Mouse (Mus musculus): ENCODE data around the gene Pdk2. TPM values are rescaled to one million over a fixed set of nuclear protein-coding genes. Genes with fewer than 3 reads are reported as not detected.

The Pdk2 gene
- polyA plus RNA-seq (2014; fragmentation: Nextera tagmentation; extraction: Ambion mirVana): 22.7 and 25.2 TPM in 2 replicates

DNA sequence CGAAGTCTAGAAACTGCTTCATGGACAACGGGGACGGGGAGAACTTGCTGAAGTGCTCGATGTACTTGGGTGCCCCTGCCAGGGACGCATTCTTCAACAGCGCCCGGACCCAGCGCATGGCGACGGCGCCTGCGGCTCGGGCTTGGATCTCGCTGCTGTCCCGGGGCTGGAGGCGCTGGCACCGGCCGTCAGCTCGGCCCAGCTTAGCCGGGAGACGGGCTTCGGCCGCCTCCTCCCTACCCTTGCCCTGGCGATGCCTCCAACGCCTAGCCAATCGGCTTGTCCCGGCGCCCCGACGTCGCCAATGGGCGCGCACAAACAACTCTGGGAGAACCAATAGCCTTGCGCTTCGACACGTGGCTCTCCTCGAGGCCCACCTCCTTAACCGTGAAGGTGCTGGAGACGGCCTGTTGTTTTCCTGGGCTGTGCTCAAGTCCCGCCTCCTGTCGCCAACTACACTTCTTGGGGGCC, at the start of gene Pdk2:
Gene Pdk2, minus strand, starts transcription at position 216 of the 471 bp plus-strand sequence.
- under 1% methylated on average over 41 of the region's 41 CpGs for WGBS
- peak within 1 kb of the TSS; percentile 71 for H3K4me2 ChIP-seq (replicated peaks)
- H3K36me3 ChIP-seq (replicated peaks; ENCODE audit: control insufficient read depth, insufficient read depth): peaks cover 3% of the 10 kb centered on the region
- DNase-seq (ENCODE audit: low spot score) (peak; percentile 92), ATAC-seq (ENCODE audit: low FRiP score) (peak; percentile 97)
- H3K9ac ChIP-seq: peak within 1 kb of the TSS; percentile 53
- H3K27ac ChIP-seq: peak within 1 kb of the TSS; percentile 22
- H3K27me3 ChIP-seq (ENCODE audit: control insufficient read depth, insufficient read depth, low read length): no peaks in the 10 kb centered on the region
- peak within 1 kb of the TSS; percentile 48 for H3K4me3 ChIP-seq (replicated peaks; ENCODE audit: low read length)
- no peaks in the 10 kb centered on the region for H3K9me3 ChIP-seq (ENCODE audit: control insufficient read depth, low read length)
- peaks cover 14% of the 10 kb centered on the region; the same call in 1 of the 2 replicates for H3K4me1 ChIP-seq (replicated peaks; ENCODE audit: control insufficient read depth, insufficient read depth, low read length)

DNA sequence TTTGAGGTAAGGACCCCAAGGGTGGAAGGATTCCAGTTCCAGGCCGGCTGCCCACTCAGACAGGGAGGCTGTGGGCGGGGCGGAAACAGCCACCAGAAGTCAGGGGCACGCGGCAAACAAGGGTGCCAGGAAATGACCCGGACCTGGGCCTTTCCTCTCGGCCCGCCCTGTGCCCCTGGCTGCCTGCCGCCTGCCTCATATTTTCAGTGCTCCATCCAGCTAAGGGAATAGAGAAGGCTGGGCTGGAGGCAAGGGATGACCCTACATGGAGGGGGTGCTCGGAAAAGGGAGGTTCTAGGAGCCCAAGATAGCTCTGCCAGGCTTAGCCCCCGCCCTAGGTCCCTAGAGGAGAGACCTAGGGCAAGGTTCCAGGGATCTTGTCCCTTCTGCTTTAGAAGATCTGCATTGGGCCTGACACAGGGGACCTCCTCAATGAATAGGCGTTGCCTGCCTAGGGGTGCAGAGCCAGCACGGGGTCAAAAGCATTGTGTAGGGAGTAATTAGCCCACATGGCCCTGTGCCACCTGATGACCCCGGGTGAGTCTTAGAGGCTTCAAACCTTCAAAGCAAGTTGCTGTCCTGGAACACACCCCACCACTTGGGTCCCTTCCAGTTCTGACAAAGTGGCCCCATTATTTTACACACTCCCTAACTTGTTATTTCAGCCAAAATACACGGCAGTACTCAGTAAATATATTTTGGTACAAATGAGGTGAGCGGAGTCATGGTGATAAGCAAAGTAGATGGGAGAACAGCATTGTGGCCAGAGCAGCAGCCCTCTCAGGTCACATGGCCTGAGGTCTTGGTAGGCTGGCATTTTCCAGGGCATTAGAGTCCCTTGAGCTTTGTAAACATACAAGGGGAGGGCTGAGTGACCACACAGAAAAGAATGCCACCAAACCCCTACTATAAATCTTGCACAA, 48.0 kb upstream of the Pdk2 start:
- H3K4me2 ChIP-seq (replicated peaks): no peak overlapping the region
- no peak overlapping the region for H3K4me3 ChIP-seq (replicated peaks; ENCODE audit: low read length)
- ATAC-seq (ENCODE audit: low FRiP score) (no peak), DNase-seq (ENCODE audit: low spot score) (no peak)
- H3K36me3 ChIP-seq (replicated peaks; ENCODE audit: control insufficient read depth, insufficient read depth): no peaks in the 10 kb centered on the region
- H3K27me3 ChIP-seq (ENCODE audit: control insufficient read depth, insufficient read depth, low read length): no peaks in the 10 kb centered on the region
- H3K27ac ChIP-seq: no peak overlapping the region
- H3K4me1 ChIP-seq (replicated peaks; ENCODE audit: control insufficient read depth, insufficient read depth, low read length): 0 out of 2 replicates have a peak, but pooled peaks cover 3% of the 10 kb centered on the region
- H3K9ac ChIP-seq: no peak overlapping the region
- 75% methylated on average over 16 of the region's 16 CpGs for WGBS
- no peaks in the 10 kb centered on the region for H3K9me3 ChIP-seq (ENCODE audit: control insufficient read depth, low read length)

DNA sequence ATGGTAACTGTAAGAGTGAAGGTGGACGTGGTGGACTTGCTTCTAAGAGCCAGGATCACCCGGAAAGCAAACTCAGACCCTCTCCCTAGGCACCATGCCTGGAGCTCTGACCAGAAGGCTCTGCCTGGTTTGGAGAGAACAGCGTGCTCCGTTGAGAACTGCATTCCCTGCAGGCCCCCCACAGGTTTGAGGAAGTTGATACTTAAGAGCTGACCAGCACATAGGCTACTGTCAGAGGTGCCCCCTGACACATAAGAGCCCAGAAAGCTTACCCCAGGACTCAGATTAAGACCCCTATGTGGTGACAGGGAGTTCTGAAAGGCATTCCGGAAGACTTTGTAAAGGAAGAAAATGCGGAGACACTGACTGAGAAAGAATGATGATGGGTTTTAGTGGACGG, 47.1 kb upstream of the Pdk2 start:
- H3K36me3 ChIP-seq (replicated peaks; ENCODE audit: control insufficient read depth, insufficient read depth): no peaks in the 10 kb centered on the region
- no peaks in the 10 kb centered on the region for H3K9me3 ChIP-seq (ENCODE audit: control insufficient read depth, low read length)
- H3K4me1 ChIP-seq (replicated peaks; ENCODE audit: control insufficient read depth, insufficient read depth, low read length): 0 out of 2 replicates have a peak, but pooled peaks cover 3% of the 10 kb centered on the region
- DNase-seq (ENCODE audit: low spot score) (no peak), ATAC-seq (ENCODE audit: low FRiP score) (no peak)
- H3K4me3 ChIP-seq (replicated peaks; ENCODE audit: low read length): no peak overlapping the region
- H3K27me3 ChIP-seq (ENCODE audit: control insufficient read depth, insufficient read depth, low read length): no peaks in the 10 kb centered on the region
- no peak overlapping the region for H3K4me2 ChIP-seq (replicated peaks)
- no peak overlapping the region for H3K9ac ChIP-seq
- no peak overlapping the region for H3K27ac ChIP-seq
- 64% methylated on average over 7 of the region's 7 CpGs for WGBS

DNA sequence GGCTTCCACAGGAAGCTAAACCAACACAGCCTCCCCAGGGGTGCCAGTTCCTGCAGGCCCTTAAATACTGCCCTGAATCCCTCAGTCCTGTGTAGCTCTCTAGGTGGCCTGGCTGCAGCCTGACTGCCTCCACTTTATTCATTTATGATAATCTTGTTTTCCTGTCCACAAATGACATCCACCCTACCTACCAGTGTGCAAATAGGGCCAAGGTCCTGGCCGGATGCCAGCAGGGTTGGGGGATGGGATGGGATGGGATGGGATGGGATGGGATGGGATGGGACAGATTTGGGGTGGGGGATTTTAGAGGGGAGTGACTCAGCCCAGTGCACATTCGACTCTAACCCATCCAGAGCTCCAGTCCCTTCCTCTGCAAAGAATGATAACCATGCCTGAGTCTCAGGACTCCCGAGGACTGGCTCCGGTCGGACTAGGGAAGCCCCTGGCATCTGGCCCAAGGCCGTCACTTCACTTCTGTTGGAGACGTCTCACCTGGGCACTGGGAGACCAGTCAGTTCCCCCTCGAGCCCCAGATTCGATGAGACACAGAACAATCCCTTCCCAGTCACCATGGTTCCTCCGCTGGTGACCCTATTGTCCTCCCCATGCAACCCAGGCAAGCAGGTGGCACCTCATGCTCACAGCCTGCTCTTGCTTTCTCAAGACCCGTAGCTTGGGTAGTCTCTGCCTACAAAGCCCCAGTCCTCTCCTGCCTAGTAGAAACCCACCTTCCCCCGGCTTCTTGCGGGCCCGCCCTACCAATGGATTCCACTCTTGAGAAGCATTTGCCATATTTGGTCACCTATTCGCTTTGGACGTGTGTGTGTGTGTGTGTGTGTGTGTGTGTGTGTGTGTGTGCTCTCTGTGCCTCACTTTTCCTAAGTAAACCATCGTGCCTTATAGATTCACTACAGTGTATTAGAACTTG, 46.4 kb upstream of the Pdk2 start:
- Histone ChIP-seq H3K9me3 (ENCODE audit: control insufficient read depth, low read length) (no peaks in the 10 kb centered on the region), H3K27me3 (ENCODE audit: control insufficient read depth, insufficient read depth, low read length) (no peaks in the 10 kb centered on the region), H3K4me3 (replicated peaks; ENCODE audit: low read length) (no peak overlapping the region), H3K27ac (no peak overlapping the region), H3K36me3 (replicated peaks; ENCODE audit: control insufficient read depth, insufficient read depth) (no peaks in the 10 kb centered on the region), H3K9ac (no peak overlapping the region), H3K4me2 (replicated peaks) (no peak overlapping the region), H3K4me1 (replicated peaks; ENCODE audit: control insufficient read depth, insufficient read depth, low read length) (0 out of 2 replicates have a peak, but pooled peaks cover 3% of the 10 kb centered on the region)
- DNase-seq (ENCODE audit: low spot score) (no peak), ATAC-seq (ENCODE audit: low FRiP score) (no peak)
- 72% methylated on average over 17 of the region's 17 CpGs for WGBS

DNA sequence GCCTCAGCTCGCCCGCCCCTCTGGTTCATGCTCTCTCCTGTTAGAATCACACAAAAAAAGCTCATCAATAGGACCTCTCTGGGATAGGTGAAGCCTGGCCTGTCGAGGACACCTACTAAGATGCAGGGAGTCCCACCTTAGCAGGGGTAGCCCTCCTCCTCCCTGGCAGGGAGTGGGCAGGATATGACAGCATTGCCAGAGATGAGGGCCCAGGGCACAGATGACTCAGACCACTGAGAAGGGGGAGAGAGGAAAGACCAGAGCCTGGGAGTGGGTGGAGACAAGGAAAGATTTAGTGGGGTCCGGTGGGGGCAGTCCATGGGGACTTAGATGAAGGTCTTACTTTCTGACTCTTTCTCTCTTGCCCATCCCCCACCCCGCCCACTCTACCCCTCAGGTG, 45.1 kb upstream of the Pdk2 start:
- Histone ChIP-seq H3K4me3 (replicated peaks; ENCODE audit: low read length) (no peak overlapping the region), H3K27me3 (ENCODE audit: control insufficient read depth, insufficient read depth, low read length) (no peaks in the 10 kb centered on the region), H3K4me2 (replicated peaks) (no peak overlapping the region), H3K9ac (no peak overlapping the region), H3K9me3 (ENCODE audit: control insufficient read depth, low read length) (no peaks in the 10 kb centered on the region), H3K4me1 (replicated peaks; ENCODE audit: control insufficient read depth, insufficient read depth, low read length) (0 out of 2 replicates have a peak, but pooled peaks cover 3% of the 10 kb centered on the region), H3K36me3 (replicated peaks; ENCODE audit: control insufficient read depth, insufficient read depth) (no peaks in the 10 kb centered on the region), H3K27ac (no peak overlapping the region)
- DNase-seq (ENCODE audit: low spot score) (no peak), ATAC-seq (ENCODE audit: low FRiP score) (no peak)
- 58% methylated on average over 5 of the region's 5 CpGs for WGBS

DNA sequence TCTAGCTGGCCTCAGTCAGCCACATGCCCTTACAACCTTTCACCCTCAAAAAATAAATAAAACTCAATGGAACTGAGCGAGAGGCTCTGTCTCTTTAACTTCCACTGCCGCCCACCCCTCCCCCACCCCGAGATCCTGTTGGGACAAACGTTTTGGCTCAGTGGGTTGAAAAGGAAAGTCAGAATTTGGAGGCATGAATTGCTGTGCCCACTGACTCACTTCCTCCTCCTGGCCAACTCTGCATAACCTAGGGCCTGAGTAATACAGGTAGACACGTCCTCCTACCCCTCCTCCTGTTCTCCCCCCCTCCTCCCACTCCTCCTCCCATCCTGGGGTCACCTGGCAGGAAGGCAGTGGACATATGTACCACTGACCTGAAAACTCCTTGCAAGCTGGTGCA, 44.6 kb upstream of the Pdk2 start:
- Histone ChIP-seq H3K27ac (no peak overlapping the region), H3K9me3 (ENCODE audit: control insufficient read depth, low read length) (no peaks in the 10 kb centered on the region), H3K4me2 (replicated peaks) (no peak overlapping the region), H3K4me3 (replicated peaks; ENCODE audit: low read length) (no peak overlapping the region), H3K27me3 (ENCODE audit: control insufficient read depth, insufficient read depth, low read length) (no peaks in the 10 kb centered on the region), H3K9ac (no peak overlapping the region), H3K4me1 (replicated peaks; ENCODE audit: control insufficient read depth, insufficient read depth, low read length) (0 out of 2 replicates have a peak, but pooled peaks cover 3% of the 10 kb centered on the region), H3K36me3 (replicated peaks; ENCODE audit: control insufficient read depth, insufficient read depth) (no peaks in the 10 kb centered on the region)
- WGBS: 12% methylated on average over 5 of the region's 5 CpGs
- DNase-seq (ENCODE audit: low spot score): no peak
- ATAC-seq (ENCODE audit: low FRiP score): no peak

DNA sequence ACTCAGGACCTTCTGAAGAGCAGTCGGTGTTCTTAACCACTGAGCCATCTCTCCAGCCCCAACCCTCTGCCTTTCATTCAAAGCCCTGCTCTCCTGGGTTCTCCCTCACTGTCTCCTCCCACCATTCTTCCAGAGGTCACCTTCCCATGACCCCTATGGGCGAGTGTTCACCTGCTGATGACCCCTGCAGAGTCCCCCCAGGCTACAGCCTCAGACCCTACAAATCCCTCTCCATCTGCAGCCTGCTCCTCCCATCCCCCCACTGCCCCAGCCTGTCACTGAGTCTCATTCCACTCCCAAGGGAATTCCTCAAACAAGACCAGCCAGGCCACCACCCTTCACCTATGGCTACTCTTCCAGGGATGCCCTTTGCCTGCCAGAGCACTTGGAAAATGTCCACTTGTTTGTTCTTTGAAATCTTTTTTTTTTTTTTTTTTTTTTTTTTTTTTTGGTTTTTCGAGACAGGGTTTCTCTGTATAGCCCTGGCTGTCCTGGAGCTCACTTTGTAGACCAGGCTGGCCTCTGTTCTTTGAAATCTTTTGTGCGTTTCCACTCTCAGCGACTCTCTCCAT, 43.7 kb upstream of the Pdk2 start:
- H3K27ac ChIP-seq: no peak overlapping the region
- H3K9me3 ChIP-seq (ENCODE audit: control insufficient read depth, low read length): no peaks in the 10 kb centered on the region
- H3K9ac ChIP-seq: no peak overlapping the region
- H3K4me1 ChIP-seq (replicated peaks; ENCODE audit: control insufficient read depth, insufficient read depth, low read length): 0 out of 2 replicates have a peak, but pooled peaks cover 3% of the 10 kb centered on the region
- no peak overlapping the region for H3K4me2 ChIP-seq (replicated peaks)
- H3K27me3 ChIP-seq (ENCODE audit: control insufficient read depth, insufficient read depth, low read length): no peaks in the 10 kb centered on the region
- no peak overlapping the region for H3K4me3 ChIP-seq (replicated peaks; ENCODE audit: low read length)
- no peaks in the 10 kb centered on the region for H3K36me3 ChIP-seq (replicated peaks; ENCODE audit: control insufficient read depth, insufficient read depth)
- DNase-seq (ENCODE audit: low spot score) (no peak), ATAC-seq (ENCODE audit: low FRiP score) (no peak)
- WGBS: 41% methylated on average over 5 of the region's 5 CpGs

DNA sequence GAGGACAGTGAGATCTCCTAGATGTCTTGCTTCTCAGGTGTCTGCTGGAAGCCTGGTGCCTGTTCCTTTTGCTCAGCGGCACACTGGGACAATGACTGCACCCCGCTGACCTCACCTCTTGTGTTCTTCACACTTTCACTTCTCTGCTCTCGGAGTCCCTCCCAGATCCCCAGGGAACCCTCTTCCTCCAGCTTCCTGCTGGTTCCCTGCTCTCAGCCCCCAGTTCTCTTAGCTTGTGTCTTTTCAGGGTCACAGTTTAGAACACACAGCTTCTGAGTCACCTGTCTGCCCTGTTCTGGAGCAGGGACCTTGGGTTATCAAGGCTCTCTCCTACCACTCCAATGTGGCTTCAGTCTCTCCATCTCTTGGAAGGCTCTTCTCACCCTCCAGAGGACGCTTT, 43.0 kb upstream of the Pdk2 start:
- DNase-seq (ENCODE audit: low spot score) (no peak), ATAC-seq (ENCODE audit: low FRiP score) (no peak)
- Histone ChIP-seq H3K4me1 (replicated peaks; ENCODE audit: control insufficient read depth, insufficient read depth, low read length) (0 out of 2 replicates have a peak, but pooled peaks cover 3% of the 10 kb centered on the region), H3K36me3 (replicated peaks; ENCODE audit: control insufficient read depth, insufficient read depth) (no peaks in the 10 kb centered on the region), H3K4me2 (replicated peaks) (no peak overlapping the region), H3K4me3 (replicated peaks; ENCODE audit: low read length) (no peak overlapping the region), H3K27me3 (ENCODE audit: control insufficient read depth, insufficient read depth, low read length) (no peaks in the 10 kb centered on the region), H3K9ac (no peak overlapping the region), H3K27ac (no peak overlapping the region), H3K9me3 (ENCODE audit: control insufficient read depth, low read length) (no peaks in the 10 kb centered on the region)
- 29% methylated on average over 4 of the region's 4 CpGs for WGBS

Measured in hindbrain, embryonic 14.5 days (tissue).